Mouse (Mus musculus): ENCODE measurements around the gene Usp35.

DNA sequence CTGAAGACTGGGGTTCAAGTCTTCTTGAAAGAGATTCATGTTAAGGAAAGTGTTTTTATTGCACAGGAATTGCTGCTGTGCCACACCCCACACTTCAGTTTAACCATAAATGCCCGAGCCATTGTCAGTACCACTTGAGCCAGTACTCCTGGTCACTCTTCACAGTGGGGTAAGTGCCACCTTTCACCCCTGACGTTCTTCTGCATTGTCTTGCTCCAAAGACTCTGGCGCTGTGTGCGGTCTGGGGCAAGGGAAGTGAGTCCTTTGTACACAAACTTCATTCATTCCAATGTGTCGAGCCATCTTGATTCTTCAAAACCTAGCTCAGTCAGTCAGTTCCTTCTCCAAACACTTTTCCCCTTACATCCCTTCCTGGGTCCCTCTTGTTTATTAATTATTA, 28.3 kb upstream of the Usp35 start:
- no peak for TF ChIP-seq CTCF (IDR thresholded peaks at IDR 0.05 in 2 of 3, conservative IDR thresholded peaks at IDR 0.05 in 1 of 3; ENCODE audit: control insufficient read depth in 1 of 3, insufficient read depth in 1 of 3, low read depth in 2 of 3, low read length in 3 of 3, poor library complexity in 1 of 3, severe bottlenecking in 1 of 3)
- TF ChIP-seq GATA1 (IDR thresholded peaks at IDR 0.05; ENCODE audit: low read depth, low read length) = no peak
- no peak for TF ChIP-seq CHD1 (IDR thresholded peaks at IDR 0.05; ENCODE audit: low read depth, low read length)
- no peak for TF ChIP-seq USF1 (IDR thresholded peaks at IDR 0.05; ENCODE audit: low read depth, low read length)
- TF ChIP-seq ZKSCAN1 (IDR thresholded peaks at IDR 0.05; ENCODE audit: low read depth, low read length) = no peak
- no peak for TF ChIP-seq USF2 (IDR thresholded peaks at IDR 0.05; ENCODE audit: borderline replicate concordance in 1 of 2, insufficient read depth in 1 of 2, low read depth in 1 of 2, low read length in 2 of 2)
- no peak for TF ChIP-seq ZC3H11A (IDR thresholded peaks at IDR 0.05; ENCODE audit: low read depth, low read length)
- no peak for TF ChIP-seq CHD2 (IDR thresholded peaks at IDR 0.05; ENCODE audit: low read length)
- TF ChIP-seq POLR2AphosphoS2 (IDR thresholded peaks at IDR 0.05; ENCODE audit: low read length) = no peak
- no peak for TF ChIP-seq ETS1 (IDR thresholded peaks at IDR 0.05; ENCODE audit: low read depth, low read length)
- no peak for TF ChIP-seq POLR2A (IDR thresholded peaks at IDR 0.05; ENCODE audit: control insufficient read depth in 1 of 2, insufficient read depth in 1 of 2, low read depth in 1 of 2, low read length in 2 of 2, poor library complexity in 1 of 2)
